Mouse (Mus musculus): ENCODE data around the gene Pxmp2. TPM values are rescaled to one million over a fixed set of nuclear protein-coding genes. Genes with fewer than 3 reads are reported as not detected.

Pxmp2 gene
- 11.7 and 16.9 TPM in 2 replicates for total RNA-seq (2012; rRNA removed)

DNA sequence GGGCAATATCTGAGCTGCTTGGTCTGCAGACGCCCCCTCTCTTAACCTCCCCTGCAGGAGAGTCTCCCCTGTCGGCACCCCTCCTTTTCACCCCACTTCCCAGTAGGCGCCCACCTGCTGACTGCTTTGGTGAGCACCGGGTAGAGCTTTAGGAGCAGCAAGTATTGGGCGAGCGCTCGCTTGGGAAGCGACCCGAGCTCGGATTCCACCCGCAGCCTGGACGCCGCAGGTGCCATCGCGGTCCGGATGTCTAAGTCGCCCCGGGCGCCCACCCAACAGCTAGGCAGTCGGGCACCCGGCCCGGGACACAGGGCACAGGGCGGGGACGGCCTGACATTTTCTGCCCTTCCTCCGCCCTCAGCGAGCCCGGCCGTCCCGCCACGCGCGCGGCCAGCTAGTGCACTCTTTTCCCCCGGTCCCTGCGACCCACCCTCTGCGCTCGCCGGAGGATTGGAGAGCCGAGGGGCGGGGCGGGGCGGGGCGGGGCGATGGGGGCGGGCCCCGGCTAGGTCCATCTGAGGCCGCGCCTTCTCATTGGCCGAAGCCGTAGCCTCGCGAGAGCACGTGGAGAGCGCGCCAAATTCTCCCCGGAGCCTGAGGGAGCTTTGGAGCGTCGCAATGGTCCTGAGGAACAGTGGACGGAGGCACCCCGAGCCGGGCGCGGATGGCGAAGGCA, at the start of gene Pxmp2, which contains the start of gene Pole:
Gene Pxmp2, minus strand, starts transcription at position 417 of the 676 bp plus-strand sequence.
Gene Pole, plus strand, starts transcription at position 537 of the 676 bp plus-strand sequence.
- H3K9ac ChIP-seq (ENCODE audit: insufficient read depth, low read depth, low read length, poor library complexity, severe bottlenecking) = peak within 1 kb of the TSS; percentile 96
- peak; percentile 83 for TF ChIP-seq CHD2 (IDR thresholded peaks at IDR 0.05; ENCODE audit: low read depth, low read length)
- TF ChIP-seq HCFC1 (IDR thresholded peaks at IDR 0.05; ENCODE audit: borderline replicate concordance, insufficient read depth, low read length) = no peak
- H3K36me3 ChIP-seq (ENCODE audit: control insufficient read depth, insufficient read depth, low read length, poor library complexity, severe bottlenecking) = peaks cover 7% of the 10 kb centered on the region
- in situ Hi-C loops (cut with MboI; ENCODE audit: low sequenced_read_pairs in 2 of 2, unreplicated experiment in 2 of 2) = no loop called here
- peak; percentile 94 for DNase-seq (ENCODE audit: low read depth, low spot score)
- H3K27ac ChIP-seq (ENCODE audit: insufficient read depth, low read depth, low read length, poor library complexity, severe bottlenecking) = peak within 1 kb of the TSS; percentile 78
- no peaks in the 10 kb centered on the region for H3K4me1 ChIP-seq (ENCODE audit: control insufficient read depth in 2 of 2, insufficient read depth in 2 of 2, low read length in 2 of 2, poor library complexity in 1 of 2)
- peak within 1 kb of the TSS; percentile 85 to 100 for H3K4me3 ChIP-seq (ENCODE audit: insufficient read depth in 1 of 2, low read depth in 1 of 2, low read length in 2 of 2, poor library complexity in 1 of 2, severe bottlenecking in 1 of 2)
- H3K9me3 ChIP-seq (ENCODE audit: control insufficient read depth, insufficient read depth, low read depth, low read length) = no peaks in the 10 kb centered on the region

DNA sequence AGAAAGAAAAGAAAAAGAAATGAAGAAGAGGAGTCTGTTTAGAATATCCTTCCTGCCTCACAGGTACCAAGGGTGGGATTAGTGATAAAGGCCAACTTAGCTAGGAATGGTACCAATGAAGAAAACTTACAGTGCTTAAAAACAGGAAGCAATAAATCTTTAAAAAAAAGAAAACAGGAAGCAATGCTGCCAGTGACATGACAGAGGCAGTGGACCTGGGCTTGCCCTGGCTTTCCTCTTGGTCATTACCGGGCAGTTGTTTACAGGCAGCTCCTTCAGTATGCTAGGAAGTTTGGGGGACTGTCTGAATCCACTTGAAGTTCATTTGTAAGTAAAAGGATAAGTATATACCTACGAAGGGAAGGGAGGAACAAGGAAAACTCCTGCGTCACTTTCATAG, 44.5 kb upstream of the Pxmp2 start:
- Histone ChIP-seq H3K27ac (ENCODE audit: insufficient read depth, low read depth, low read length, poor library complexity, severe bottlenecking) (no peak overlapping the region), H3K36me3 (ENCODE audit: control insufficient read depth, insufficient read depth, low read length, poor library complexity, severe bottlenecking) (peaks cover 49% of the 10 kb centered on the region), H3K9me3 (ENCODE audit: control insufficient read depth, insufficient read depth, low read depth, low read length) (no peaks in the 10 kb centered on the region), H3K9ac (ENCODE audit: insufficient read depth, low read depth, low read length, poor library complexity, severe bottlenecking) (no peak overlapping the region), H3K4me1 (ENCODE audit: control insufficient read depth in 2 of 2, insufficient read depth in 2 of 2, low read length in 2 of 2, poor library complexity in 1 of 2) (no peaks in the 10 kb centered on the region), H3K4me3 (ENCODE audit: insufficient read depth in 1 of 2, low read depth in 1 of 2, low read length in 2 of 2, poor library complexity in 1 of 2, severe bottlenecking in 1 of 2) (no peak overlapping the region)
- in situ Hi-C loops (cut with MboI; ENCODE audit: low sequenced_read_pairs in 2 of 2, unreplicated experiment in 2 of 2) = no loop called here
- no peak for DNase-seq (ENCODE audit: low read depth, low spot score)
- no peak for TF ChIP-seq ZNF384 (IDR thresholded peaks at IDR 0.05; ENCODE audit: low read depth, low read length)
- TF ChIP-seq CHD2 (IDR thresholded peaks at IDR 0.05; ENCODE audit: low read depth, low read length) = no peak
- no peak for TF ChIP-seq MAFK (IDR thresholded peaks at IDR 0.05; ENCODE audit: insufficient read depth, low read depth, low read length)
- no peak for TF ChIP-seq HCFC1 (IDR thresholded peaks at IDR 0.05; ENCODE audit: borderline replicate concordance, insufficient read depth, low read length)
- TF ChIP-seq ZC3H11A (IDR thresholded peaks at IDR 0.05; ENCODE audit: borderline replicate concordance, low read depth, low read length) = no peak

DNA sequence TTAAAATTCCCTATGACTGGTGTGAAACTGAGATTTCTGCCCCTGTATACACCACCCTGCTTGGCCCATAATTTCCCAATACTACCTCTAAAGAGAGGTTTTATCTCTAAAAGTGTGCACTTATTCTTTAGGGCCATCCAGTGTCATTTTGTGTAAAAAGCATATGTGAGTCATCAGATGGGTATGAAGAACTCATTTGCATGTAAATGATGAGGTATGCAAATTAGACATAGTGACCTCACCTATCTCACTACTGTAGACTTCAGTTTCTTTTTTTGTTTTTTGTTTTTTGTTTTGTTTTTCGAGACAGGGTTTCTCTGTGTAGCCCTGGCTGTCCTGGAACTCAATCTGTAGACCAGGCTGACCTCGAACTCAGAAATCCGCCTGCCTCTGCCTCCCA, 27.1 kb upstream of the Pxmp2 start:
- H3K27ac ChIP-seq (ENCODE audit: insufficient read depth, low read depth, low read length, poor library complexity, severe bottlenecking) = no peak overlapping the region
- no peak for DNase-seq (ENCODE audit: low read depth, low spot score)
- in situ Hi-C loops (cut with MboI; ENCODE audit: low sequenced_read_pairs in 2 of 2, unreplicated experiment in 2 of 2) = no loop called here
- H3K4me1 ChIP-seq (ENCODE audit: control insufficient read depth in 2 of 2, insufficient read depth in 2 of 2, low read length in 2 of 2, poor library complexity in 1 of 2) = no peaks in the 10 kb centered on the region
- no peak overlapping the region for H3K9ac ChIP-seq (ENCODE audit: insufficient read depth, low read depth, low read length, poor library complexity, severe bottlenecking)
- H3K4me3 ChIP-seq (ENCODE audit: insufficient read depth in 1 of 2, low read depth in 1 of 2, low read length in 2 of 2, poor library complexity in 1 of 2, severe bottlenecking in 1 of 2) = no peak overlapping the region
- TF ChIP-seq HCFC1 (IDR thresholded peaks at IDR 0.05; ENCODE audit: borderline replicate concordance, insufficient read depth, low read length) (no peak), MAFK (IDR thresholded peaks at IDR 0.05; ENCODE audit: insufficient read depth, low read depth, low read length) (no peak), CHD2 (IDR thresholded peaks at IDR 0.05; ENCODE audit: low read depth, low read length) (no peak), ZC3H11A (IDR thresholded peaks at IDR 0.05; ENCODE audit: borderline replicate concordance, low read depth, low read length) (no peak), ZNF384 (IDR thresholded peaks at IDR 0.05; ENCODE audit: low read depth, low read length) (no peak)
- H3K36me3 ChIP-seq (ENCODE audit: control insufficient read depth, insufficient read depth, low read length, poor library complexity, severe bottlenecking) = peaks cover 34% of the 10 kb centered on the region
- H3K9me3 ChIP-seq (ENCODE audit: control insufficient read depth, insufficient read depth, low read depth, low read length) = no peaks in the 10 kb centered on the region

DNA sequence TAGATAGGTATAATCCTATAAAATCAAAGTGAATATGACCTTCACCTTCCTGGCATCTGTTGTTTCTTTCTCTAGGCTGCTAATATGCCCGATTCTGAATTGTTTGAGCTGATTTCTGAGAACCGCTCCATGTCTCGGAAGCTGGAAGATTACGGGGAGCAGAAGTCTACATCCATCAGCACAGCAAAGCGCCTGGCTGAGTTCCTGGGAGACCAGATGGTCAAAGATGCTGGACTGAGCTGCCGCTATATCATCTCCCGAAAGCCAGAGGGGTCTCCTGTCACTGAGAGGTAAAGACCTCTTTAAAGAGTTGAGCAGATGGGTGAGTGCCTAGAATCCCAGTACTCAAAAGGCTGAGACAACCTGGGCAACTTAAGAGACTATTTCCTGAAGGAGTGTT, 22.9 kb upstream of the Pxmp2 start:
- in situ Hi-C loops (cut with MboI; ENCODE audit: low sequenced_read_pairs in 2 of 2, unreplicated experiment in 2 of 2) = no loop called here

More for the DNA sequence above, 22.9 kb upstream of the Pxmp2 start:
- H3K9ac ChIP-seq (ENCODE audit: insufficient read depth, low read depth, low read length, poor library complexity, severe bottlenecking) = no peak overlapping the region
- H3K27ac ChIP-seq (ENCODE audit: insufficient read depth, low read depth, low read length, poor library complexity, severe bottlenecking) = no peak overlapping the region
- H3K36me3 ChIP-seq (ENCODE audit: control insufficient read depth, insufficient read depth, low read length, poor library complexity, severe bottlenecking) = peaks cover 49% of the 10 kb centered on the region
- DNase-seq (ENCODE audit: low read depth, low spot score) = no peak
- H3K4me1 ChIP-seq (ENCODE audit: control insufficient read depth in 2 of 2, insufficient read depth in 2 of 2, low read length in 2 of 2, poor library complexity in 1 of 2) = no peaks in the 10 kb centered on the region
- no peak overlapping the region for H3K4me3 ChIP-seq (ENCODE audit: insufficient read depth in 1 of 2, low read depth in 1 of 2, low read length in 2 of 2, poor library complexity in 1 of 2, severe bottlenecking in 1 of 2)
- no peaks in the 10 kb centered on the region for H3K9me3 ChIP-seq (ENCODE audit: control insufficient read depth, insufficient read depth, low read depth, low read length)
- TF ChIP-seq ZNF384 (IDR thresholded peaks at IDR 0.05; ENCODE audit: low read depth, low read length) = no peak
- TF ChIP-seq MAFK (IDR thresholded peaks at IDR 0.05; ENCODE audit: insufficient read depth, low read depth, low read length) = no peak
- no peak for TF ChIP-seq ZC3H11A (IDR thresholded peaks at IDR 0.05; ENCODE audit: borderline replicate concordance, low read depth, low read length)
- TF ChIP-seq HCFC1 (IDR thresholded peaks at IDR 0.05; ENCODE audit: borderline replicate concordance, insufficient read depth, low read length) = no peak
- no peak for TF ChIP-seq CHD2 (IDR thresholded peaks at IDR 0.05; ENCODE audit: low read depth, low read length)

Data from ES-E14 (cell line).